Mouse (Mus musculus) ES-E14 (cell line): ENCODE results near the gene Wnk2. TPM values are rescaled to one million over a fixed set of nuclear protein-coding genes. Genes with fewer than 3 reads are reported as not detected.

Source experiments
- DNase-seq: peaks from one replicate; pipeline ENCODE4 v3.0.0-alpha.2; 2013; ENCODE audit warnings: low read depth, low spot score
- H3K27ac ChIP-seq: 2 replicates; pipeline ENCODE4 v1.5.1; 2012; ENCODE audit warnings: low read depth, mild to moderate bottlenecking, low read length, moderate library complexity, mixed read lengths; ENCODE audit not compliant: poor library complexity, insufficient read depth, severe bottlenecking
- H3K36me3 ChIP-seq: 2 replicates; pipeline ENCODE4 v1.6.1; 2012; ENCODE audit warnings: mild to moderate bottlenecking, low read length, moderate library complexity, mixed read lengths; ENCODE audit not compliant: control insufficient read depth, poor library complexity, insufficient read depth, severe bottlenecking
- H3K4me1 ChIP-seq, 2 experiments: fragments of 150-350 bp in 1 of 2; sonication (generic) in 1 of 2; 2 replicates each; pipeline ENCODE4 v1.6.1; 2012; ENCODE audit warnings: low read length in 2 of 2, mild to moderate bottlenecking in 1 of 2, mixed read lengths in 1 of 2; ENCODE audit not compliant: control insufficient read depth in 2 of 2, insufficient read depth in 2 of 2, poor library complexity in 1 of 2
- H3K4me3 ChIP-seq, 2 experiments: fragments of 150-350 bp in 1 of 2; sonication (generic) in 1 of 2; 2 replicates each; pipeline ENCODE4 v1.5.1; 2012; ENCODE audit warnings: low read length in 2 of 2, low read depth in 1 of 2, mild to moderate bottlenecking in 1 of 2, mixed read lengths in 1 of 2; ENCODE audit not compliant: insufficient read depth in 1 of 2, poor library complexity in 1 of 2, severe bottlenecking in 1 of 2
- H3K9ac ChIP-seq: 2 replicates; pipeline ENCODE4 v1.6.1; 2012; ENCODE audit warnings: low read depth, mild to moderate bottlenecking, low read length, mixed read lengths; ENCODE audit not compliant: poor library complexity, insufficient read depth, severe bottlenecking
- H3K9me3 ChIP-seq: fragments of 150-350 bp; sonication (generic); 2 replicates; pipeline ENCODE4 v1.6.1; 2012; ENCODE audit warnings: low read depth, mild to moderate bottlenecking, low read length; ENCODE audit not compliant: control insufficient read depth, insufficient read depth
- CHD2 ChIP-seq: IDR thresholded peaks from 2 replicates; pipeline ENCODE4 v1.6.1; 2014; ENCODE audit warnings: mild to moderate bottlenecking, low read depth, low read length, inconsistent platforms
- HCFC1 ChIP-seq: IDR thresholded peaks from 2 replicates; pipeline ENCODE4 v1.6.1; 2012; ENCODE audit warnings: low read length, inconsistent platforms, borderline replicate concordance; ENCODE audit not compliant: insufficient read depth
- MAFK ChIP-seq: IDR thresholded peaks from 2 replicates; pipeline ENCODE4 v1.6.1; 2014; ENCODE audit warnings: mild to moderate bottlenecking, low read depth, low read length, inconsistent platforms; ENCODE audit not compliant: insufficient read depth
- ZC3H11A ChIP-seq: IDR thresholded peaks from 2 replicates; pipeline ENCODE4 v1.6.1; 2012; ENCODE audit warnings: low read depth, mild to moderate bottlenecking, inconsistent platforms, low read length, borderline replicate concordance
- ZNF384 ChIP-seq: IDR thresholded peaks from 2 replicates; pipeline ENCODE4 v1.6.1; 2012; ENCODE audit warnings: low read depth, low read length, inconsistent platforms
- in situ Hi-C, 2 experiments: fragments of 600-800 bp; cut with MboI; formaldehyde crosslinking; loops; one replicate each; pipeline ENCODE4 v1.15.1; 2025; ENCODE audit warnings: low sequenced_read_pairs in 2 of 2, inconsistent platforms in 1 of 2; ENCODE audit not compliant: unreplicated experiment in 2 of 2
- total RNA-seq: library from RNA; depleted of rRNA; stranded (reverse); fragments of 300-350 nt; gene quantifications from 2 replicates; pipeline ENCODE4 v1.2.3, GENCODE M21; 2012

Gene Wnk2
- total RNA-seq, 1 experiment: 1.6 TPM

- TF ChIP-seq ZC3H11A (no peak), HCFC1 (no peak), CHD2 (no peak), MAFK (no peak)
- no peaks in the 10 kb centered on the region for H3K9me3 ChIP-seq
- H3K4me3 ChIP-seq: no peak overlapping the region
- in situ Hi-C loops: no loop called here
- no peak overlapping the region for H3K27ac ChIP-seq
- H3K36me3 ChIP-seq: no peaks in the 10 kb centered on the region
- H3K9ac ChIP-seq: no peak overlapping the region
- H3K4me1 ChIP-seq: no peaks in the 10 kb centered on the region
- no peak for DNase-seq
Observed at GRCm38 (mm10) chr13:49122106-49122505, 25.7 kb downstream of the Wnk2 start.

GRCm38 (mm10) chr13:49117563-49117962 lies 30.3 kb downstream of the Wnk2 start:
- Histone ChIP-seq H3K4me1 (no peaks in the 10 kb centered on the region), H3K27ac (no peak overlapping the region), H3K4me3 (no peak overlapping the region), H3K9ac (no peak overlapping the region), H3K36me3 (no peaks in the 10 kb centered on the region), H3K9me3 (no peaks in the 10 kb centered on the region)
- TF ChIP-seq MAFK (no peak), HCFC1 (no peak), ZC3H11A (no peak), CHD2 (no peak), ZNF384 (no peak)
- peak; percentile 41 for DNase-seq
- in situ Hi-C loops: no loop called here

GRCm38 (mm10) chr13:49114921-49115320 lies 32.9 kb downstream of the Wnk2 start:
- H3K9me3 ChIP-seq: no peaks in the 10 kb centered on the region
- TF ChIP-seq MAFK (no peak), HCFC1 (no peak), CHD2 (no peak), ZC3H11A (no peak), ZNF384 (no peak)
- H3K36me3 ChIP-seq: no peaks in the 10 kb centered on the region
- no peak overlapping the region for H3K27ac ChIP-seq
- DNase-seq: no peak
- no peak overlapping the region for H3K9ac ChIP-seq
- in situ Hi-C loops: no loop called here
- H3K4me3 ChIP-seq: no peak overlapping the region
- H3K4me1 ChIP-seq: no peaks in the 10 kb centered on the region

- Histone ChIP-seq H3K9me3 (no peaks in the 10 kb centered on the region), H3K27ac (no peak overlapping the region), H3K4me3 (no peak overlapping the region), H3K36me3 (no peaks in the 10 kb centered on the region), H3K4me1 (no peaks in the 10 kb centered on the region), H3K9ac (no peak overlapping the region)
- TF ChIP-seq ZNF384 (no peak), HCFC1 (no peak), MAFK (no peak), CHD2 (no peak), ZC3H11A (no peak)
- no peak for DNase-seq
- in situ Hi-C loops: no loop called here
Observed at GRCm38 (mm10) chr13:49114116-49114515, 33.7 kb downstream of the Wnk2 start.

GRCm38 (mm10) chr13:49113345-49113744 lies 34.5 kb downstream of the Wnk2 start:
- DNase-seq: no peak
- H3K4me1 ChIP-seq: no peaks in the 10 kb centered on the region
- no peaks in the 10 kb centered on the region for H3K36me3 ChIP-seq
- in situ Hi-C loops: no loop called here
- no peaks in the 10 kb centered on the region for H3K9me3 ChIP-seq
- H3K9ac ChIP-seq: no peak overlapping the region
- no peak overlapping the region for H3K4me3 ChIP-seq
- TF ChIP-seq HCFC1 (no peak), CHD2 (no peak), ZC3H11A (no peak), ZNF384 (no peak), MAFK (no peak)
- H3K27ac ChIP-seq: no peak overlapping the region
